Mouse (Mus musculus) layer of hippocampus, adult 9-11 months (tissue): ENCODE results near the gene Spcs3.

Experiments used
- DNase-seq: peaks from one replicate; pipeline ENCODE4 v3.0.0; 2022

Spcs3 gene

GRCm38 (mm10) chr8:54507428-54508095 lies 22.2 kb downstream of the Spcs3 start:
- DNase-seq = peak; percentile 85

- no peak for DNase-seq
Measured at GRCm38 (mm10) chr8:54505060-54505459, 24.7 kb downstream of the Spcs3 start.

- DNase-seq = no peak
Measured at GRCm38 (mm10) chr8:54503104-54503503, 26.7 kb downstream of the Spcs3 start.

- no peak for DNase-seq
Measured at GRCm38 (mm10) chr8:54493915-54494314, 35.9 kb downstream of the Spcs3 start.

- peak; percentile 20 for DNase-seq
Measured at GRCm38 (mm10) chr8:54493110-54493509, 36.7 kb downstream of the Spcs3 start.

- no peak for DNase-seq
Measured at GRCm38 (mm10) chr8:54491934-54492333, 37.9 kb downstream of the Spcs3 start.

GRCm38 (mm10) chr8:54491057-54491690 lies 38.6 kb downstream of the Spcs3 start:
- DNase-seq = no peak

GRCm38 (mm10) chr8:54488437-54488836 lies 41.4 kb downstream of the Spcs3 start:
- no peak for DNase-seq

- DNase-seq = no peak
Measured at GRCm38 (mm10) chr8:54486555-54487273, 43.1 kb downstream of the Spcs3 start.
